Mouse (Mus musculus) liver, embryonic 14.5 days (tissue): Measurements from ENCODE around the gene Slc30a5. TPM values are rescaled to one million over a fixed set of nuclear protein-coding genes. Genes with fewer than 3 reads are reported as not detected.

Experiments used
- ATAC-seq: fragments of 200-750 bp; cut with Nextera tagmentation; 2 replicates; pipeline ENCODE4 v1.8.0; 2017; ENCODE audit warnings: moderate number of reproducible peaks, mild to moderate bottlenecking, moderate library complexity; ENCODE audit not compliant: insufficient read depth
- DNase-seq, 3 experiments: peaks; one replicate each; pipeline ENCODE4 v3.0.0-alpha.2; 2012 to 2013; ENCODE audit warnings: low read depth in 3 of 3, low spot score in 3 of 3
- H3K27ac ChIP-seq: fragments of 300-500 bp; sonication (generic); 2 replicates; pipeline ENCODE4 v1.5.1; 2014; ENCODE audit warnings: moderate library complexity, mild to moderate bottlenecking, control low read depth, inconsistent platforms
- H3K27me3 ChIP-seq: fragments of 300-500 bp; sonication (generic); 2 replicates; pipeline ENCODE4 v1.6.1; 2014; ENCODE audit warnings: mild to moderate bottlenecking, low read length, moderate library complexity; ENCODE audit not compliant: control insufficient read depth, insufficient read depth
- H3K36me3 ChIP-seq: fragments of 300-500 bp; sonication (generic); replicated peaks from 2 replicates; pipeline ENCODE4 v1.6.1; 2014; ENCODE audit warnings: low read depth; ENCODE audit not compliant: control insufficient read depth, insufficient read depth
- H3K4me1 ChIP-seq, 2 experiments: fragments of 200-500 bp in 1 of 2; fragments of 300-500 bp in 1 of 2; sonication (generic) in 1 of 2; replicated peaks; 2 replicates each; pipeline ENCODE4 v1.6.1; 2012 to 2014; ENCODE audit warnings: antibody characterized with exemption in 1 of 2, inconsistent platforms in 1 of 2, low read length in 1 of 2; ENCODE audit not compliant: control insufficient read depth in 2 of 2, insufficient read depth in 2 of 2
- H3K4me2 ChIP-seq: fragments of 300-500 bp; sonication (generic); 2 replicates; pipeline ENCODE4 v1.6.1; 2014; ENCODE audit warnings: low read depth, mild to moderate bottlenecking, control low read depth, moderate library complexity
- H3K4me3 ChIP-seq, 2 experiments: fragments of 200-500 bp in 1 of 2; fragments of 300-500 bp in 1 of 2; sonication (generic) in 1 of 2; 2 replicates each; pipeline ENCODE4 v1.5.1; 2012 to 2014; ENCODE audit warnings: low read depth in 2 of 2, low read length in 2 of 2, mild to moderate bottlenecking in 2 of 2, control low read depth in 1 of 2, inconsistent platforms in 1 of 2, moderate library complexity in 1 of 2; ENCODE audit not compliant: insufficient read depth in 1 of 2
- H3K9ac ChIP-seq: fragments of 300-500 bp; sonication (generic); replicated peaks from 2 replicates; pipeline ENCODE4 v1.6.1; 2014; ENCODE audit warnings: mild to moderate bottlenecking, control low read depth, moderate library complexity
- H3K9me3 ChIP-seq: fragments of 300-500 bp; sonication (generic); 2 replicates; pipeline ENCODE4 v1.6.1; 2016; ENCODE audit warnings: low read length, mixed read lengths; ENCODE audit not compliant: control insufficient read depth
- CTCF ChIP-seq: IDR thresholded peaks from 2 replicates; pipeline ENCODE4 v1.5.1; 2016; ENCODE audit warnings: antibody characterized with exemption, low read depth, control low read depth
- EP300 ChIP-seq: IDR thresholded peaks from 2 replicates; pipeline ENCODE4 v1.6.1; 2016; ENCODE audit warnings: antibody characterized with exemption, low read depth
- WGBS: fragments of 180-500 bp; shearing (Covaris S2); extraction: QIAGEN DNeasy Blood & Tissue Kit; methylation state at CpG from one replicate; pipeline ENCODE4 v1.1.7; 2014; ENCODE audit not compliant: insufficient replicate concordance; 5-methylcytosine and 5-hydroxymethylcytosine counted together
- polyA plus RNA-seq, 2 experiments: library from polyadenylated mRNA; depleted of rRNA in 1 of 2; stranded (reverse) in 1 of 2; unstranded in 1 of 2; fragments of >200 nt; fragmentation: Nextera tagmentation in 1 of 2; extraction: Ambion mirVana in 1 of 2; gene quantifications; 2 replicates each; pipeline versions ENCODE4 v1.2.1 to v1.2.3; 2012 to 2014

The Slc30a5 gene
- polyA plus RNA-seq, 2 experiments, result 20.6 to 27.4 TPM

GRCm38 (mm10) chr13:100776056-100776419 is 57.2 kb downstream of the Slc30a5 start:
- Histone ChIP-seq H3K4me3 (peak overlapping the region; percentile 68 to 80), H3K9ac (peak overlapping the region; percentile 70), H3K36me3 (peaks cover 46% of the 10 kb centered on the region), H3K27ac (peak overlapping the region; percentile 71), H3K9me3 (no peaks in the 10 kb centered on the region), H3K4me2 (peak overlapping the region; percentile 83), H3K4me1 (peaks cover 40 to 46% of the 10 kb centered on the region in 2 experiments), H3K27me3 (no peaks in the 10 kb centered on the region)
- ATAC-seq, result no peak
- WGBS, result 10% methylated on average over 8 of the region's 8 CpGs
- TF ChIP-seq EP300 (no peak), CTCF (no peak)
- no peak for DNase-seq

GRCm38 (mm10) chr13:100775252-100776055 is 57.8 kb downstream of the Slc30a5 start, which contains the start of gene Cenph:
TSS of gene Cenph (minus strand) at chr13:100775899.
- no peaks in the 10 kb centered on the region for H3K9me3 ChIP-seq
- peak within 1 kb of the TSS; percentile 83 for H3K4me2 ChIP-seq
- DNase-seq, result peak; percentile 82 to 85 (median 84)
- H3K4me1 ChIP-seq, result peaks cover 40 to 45% of the 10 kb centered on the region in 2 experiments
- no peaks in the 10 kb centered on the region for H3K27me3 ChIP-seq
- ATAC-seq, result peak; percentile 79
- WGBS, result under 1% methylated on average over 46 of the region's 46 CpGs
- H3K4me3 ChIP-seq, result peak within 1 kb of the TSS; percentile 68 to 80
- TF ChIP-seq CTCF (no peak), EP300 (no peak)
- peak within 1 kb of the TSS; percentile 71 for H3K27ac ChIP-seq
- H3K36me3 ChIP-seq, result peaks cover 46% of the 10 kb centered on the region
- H3K9ac ChIP-seq, result peak within 1 kb of the TSS; percentile 70

GRCm38 (mm10) chr13:100774704-100775103 is 58.5 kb downstream of the Slc30a5 start:
- no peaks in the 10 kb centered on the region for H3K9me3 ChIP-seq
- DNase-seq (no peak), ATAC-seq (no peak)
- H3K36me3 ChIP-seq, result peaks cover 46% of the 10 kb centered on the region
- H3K27ac ChIP-seq, result no peak overlapping the region
- H3K4me3 ChIP-seq, result peak overlapping the region; percentile 68 to 80
- TF ChIP-seq CTCF (no peak), EP300 (no peak)
- peak overlapping the region; percentile 70 for H3K9ac ChIP-seq
- H3K4me2 ChIP-seq, result peak overlapping the region; percentile 83
- H3K27me3 ChIP-seq, result no peaks in the 10 kb centered on the region
- peaks cover 40 to 43% of the 10 kb centered on the region in 2 experiments for H3K4me1 ChIP-seq

- Histone ChIP-seq H3K27me3 (no peaks in the 10 kb centered on the region), H3K9me3 (no peaks in the 10 kb centered on the region), H3K4me3 (no peak overlapping the region), H3K4me2 (no peak overlapping the region), H3K4me1 (peaks cover 27% of the 10 kb centered on the region in 2 experiments), H3K27ac (no peak overlapping the region), H3K36me3 (peaks cover 11% of the 10 kb centered on the region), H3K9ac (no peak overlapping the region)
- ATAC-seq, result no peak
- no peak for DNase-seq
- WGBS, result 61% methylated on average over 2 of the region's 2 CpGs
- no peak for TF ChIP-seq CTCF
- no peak for TF ChIP-seq EP300
Measured at GRCm38 (mm10) chr13:100755329-100755728, 77.9 kb downstream of the Slc30a5 start.

DNA sequence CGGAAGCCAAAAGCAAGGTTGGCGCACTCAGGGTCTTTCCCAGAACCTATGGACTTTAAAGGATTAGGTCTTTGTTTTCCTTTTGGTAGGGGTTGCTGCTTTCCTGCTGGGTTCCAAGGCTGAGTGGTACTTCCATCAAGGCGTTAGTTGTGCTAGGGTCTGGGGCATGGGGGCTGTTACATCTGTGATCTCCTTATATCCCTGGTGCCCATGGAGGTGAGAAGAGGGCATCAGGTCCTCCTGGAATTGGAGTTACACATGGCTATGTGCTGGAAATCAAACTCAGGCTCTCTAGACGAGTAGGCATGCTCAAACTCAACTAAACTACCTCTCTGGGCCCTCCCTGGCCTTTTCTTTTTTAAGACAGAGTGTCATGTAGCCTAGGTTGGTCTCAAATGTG is 79.0 kb downstream of the Slc30a5 start:
- H3K4me2 ChIP-seq, result no peak overlapping the region
- H3K9ac ChIP-seq, result no peak overlapping the region
- peaks cover 32 to 33% of the 10 kb centered on the region in 2 experiments for H3K4me1 ChIP-seq
- peaks cover 3% of the 10 kb centered on the region for H3K36me3 ChIP-seq
- no peaks in the 10 kb centered on the region for H3K27me3 ChIP-seq
- no peak overlapping the region for H3K4me3 ChIP-seq
- WGBS, result 68% methylated on average over 4 of the region's 4 CpGs
- DNase-seq (no peak), ATAC-seq (no peak)
- H3K9me3 ChIP-seq, result no peaks in the 10 kb centered on the region
- TF ChIP-seq EP300 (no peak), CTCF (no peak)
- H3K27ac ChIP-seq, result no peak overlapping the region
